Mouse (Mus musculus) megakaryocyte progenitor cell, adult 5-6 weeks (primary cell): ENCODE data around the gene Cd300lf. TPM values are rescaled to one million over a fixed set of nuclear protein-coding genes. Genes with fewer than 3 reads are reported as not detected.

Source experiments
- ATAC-seq: replicated peaks from 2 replicates; pipeline ENCODE4 v1.8.0; 2016; ENCODE audit warnings: mild to moderate bottlenecking, moderate TSS enrichment, inconsistent platforms; ENCODE audit not compliant: poor library complexity
- total RNA-seq, 2 experiments: library from RNA; stranded (forward) in 1 of 2; stranded (reverse) in 1 of 2; fragments of 157-497, 149-512 nt in 1 of 2; fragments of 200-1000 nt in 1 of 2; gene quantifications; 2 replicates each; pipeline versions ENCODE4 v1.2.3 to v1.2.4; 2015 to 2017

Gene Cd300lf
- total RNA-seq, 2 experiments from 2014 or later, result 1.6 to 2.3 TPM

DNA sequence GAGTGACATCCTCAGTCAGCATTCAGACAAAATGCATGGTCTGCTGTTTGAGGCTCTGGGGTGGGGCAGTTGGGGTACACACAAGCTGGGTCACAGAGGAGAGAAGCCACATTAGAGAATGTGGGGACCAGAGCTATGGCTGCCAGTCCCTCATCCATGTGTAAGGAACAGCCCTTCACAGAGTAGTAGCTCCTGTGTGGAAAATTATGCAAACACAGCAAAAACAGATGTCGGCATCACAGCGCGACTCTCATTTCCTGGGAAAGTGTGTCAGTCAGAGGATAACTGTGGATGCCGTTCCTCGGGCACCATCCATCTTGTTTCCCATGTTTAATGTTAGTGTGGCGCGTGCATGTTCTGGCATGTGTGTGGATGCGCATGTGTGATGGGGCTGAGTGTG lies 25.6 kb downstream of the Cd300lf start:
- no peak for ATAC-seq

GRCm38 (mm10) chr11:115107403-115107916 lies 26.3 kb downstream of the Cd300lf start:
- no peak for ATAC-seq

GRCm38 (mm10) chr11:115106638-115107037 lies 27.2 kb downstream of the Cd300lf start:
- ATAC-seq, result no peak

DNA sequence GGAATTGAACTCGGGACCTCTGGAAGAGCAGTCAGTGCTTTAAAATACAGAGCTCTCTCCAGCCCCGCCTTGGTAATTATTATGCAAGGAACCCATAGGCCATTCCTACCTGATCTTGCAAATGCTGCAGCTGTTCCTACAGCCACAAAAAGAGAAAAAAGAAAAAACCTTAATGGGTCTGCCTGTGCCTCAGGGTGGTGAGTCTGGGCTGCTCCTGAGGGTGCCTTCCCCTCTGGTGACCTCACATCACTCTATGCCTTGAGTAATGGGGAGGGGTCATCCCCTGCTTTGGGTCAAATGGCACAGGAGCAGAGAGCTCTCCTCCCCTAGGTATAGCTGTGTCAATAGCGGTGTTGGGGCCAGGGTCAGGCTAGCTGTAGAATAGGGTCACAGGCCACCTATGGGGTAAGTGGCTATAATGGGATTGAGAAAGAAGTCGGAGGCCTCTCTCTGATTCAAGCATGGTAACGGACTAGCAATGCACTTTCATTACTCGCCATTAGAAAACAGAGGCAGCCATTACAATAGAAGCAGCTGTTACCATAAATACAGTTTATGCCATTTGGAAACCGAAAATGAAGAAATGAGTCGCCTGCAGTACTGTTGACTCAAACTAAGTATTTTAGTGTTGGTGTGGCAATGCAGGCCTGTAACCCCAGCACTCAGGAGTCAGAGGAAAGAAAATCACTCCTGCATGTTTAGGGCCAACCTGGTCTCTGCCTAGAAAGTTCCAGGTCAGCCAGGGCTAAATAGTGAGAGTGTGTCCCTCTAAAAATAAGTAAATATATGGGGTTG lies 28.8 kb downstream of the Cd300lf start:
- no peak for ATAC-seq

GRCm38 (mm10) chr11:115103470-115104413 lies 30.1 kb downstream of the Cd300lf start:
- no peak for ATAC-seq

GRCm38 (mm10) chr11:115102116-115102515 lies 31.7 kb downstream of the Cd300lf start:
- no peak for ATAC-seq

DNA sequence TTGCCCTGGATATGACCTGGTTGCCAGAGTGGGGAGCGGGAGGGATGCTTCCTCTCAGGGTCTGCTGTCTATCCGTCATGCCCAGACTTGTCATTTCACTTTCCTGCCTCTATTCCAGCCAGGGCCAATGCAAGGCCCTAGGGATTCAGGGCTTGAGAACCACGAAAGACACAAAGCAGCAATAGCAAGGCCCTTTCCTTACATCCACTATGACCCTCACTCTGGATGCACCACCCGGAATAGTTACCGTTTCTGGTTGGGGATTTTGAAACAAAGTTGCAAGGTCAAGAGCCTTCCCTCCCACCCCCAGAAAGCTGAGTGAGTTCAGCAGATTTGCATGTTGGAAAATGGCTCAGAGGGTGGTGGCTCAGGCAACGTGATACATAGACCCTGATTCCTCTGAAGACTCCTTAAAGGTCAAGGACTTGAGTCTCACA lies 32.2 kb downstream of the Cd300lf start:
- no peak for ATAC-seq

DNA sequence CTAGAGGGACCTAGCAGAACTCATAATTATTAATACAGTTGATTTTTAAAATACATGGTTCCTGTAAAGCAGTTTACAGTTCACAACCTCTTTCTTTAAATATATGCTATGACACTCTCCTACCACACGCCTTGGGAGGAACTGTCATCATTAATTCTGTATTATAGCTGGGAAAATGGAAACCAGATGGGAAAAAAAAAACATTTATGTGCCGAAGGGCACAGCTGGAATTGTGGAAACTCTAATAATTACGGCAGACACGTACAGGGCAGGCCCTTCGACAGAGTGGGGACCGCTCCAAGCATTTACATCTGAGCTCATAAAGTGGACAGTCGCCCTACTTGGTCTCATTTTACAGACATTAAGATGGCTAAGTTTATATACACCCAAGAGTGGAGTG lies 33.1 kb downstream of the Cd300lf start:
- no peak for ATAC-seq

DNA sequence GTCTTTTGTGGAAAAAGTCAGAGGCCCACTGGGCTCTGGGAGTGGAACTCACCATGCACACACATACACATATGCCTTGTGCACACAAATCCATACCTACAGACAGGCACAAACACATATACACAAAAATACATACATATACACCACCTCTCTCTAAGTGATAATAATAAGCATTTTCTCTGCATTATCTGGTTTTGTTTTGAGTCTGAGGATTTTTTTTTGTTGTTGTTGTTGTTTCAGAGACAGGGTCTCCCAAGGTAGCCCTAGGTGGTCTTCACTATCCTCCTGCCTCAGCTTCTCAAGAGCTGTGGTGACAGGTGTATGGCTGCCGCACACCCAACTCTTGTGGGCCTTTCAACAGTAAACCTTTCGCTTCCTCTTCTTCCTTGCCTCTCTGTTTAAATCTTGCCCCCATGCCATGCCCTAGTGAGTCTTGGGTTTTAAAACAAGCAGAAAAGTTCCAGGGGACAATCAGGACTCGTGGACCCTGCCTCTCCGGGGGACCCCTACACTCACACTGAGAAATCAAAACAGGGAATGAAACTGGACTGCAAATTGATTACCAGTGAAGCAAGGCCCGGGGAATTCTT lies 33.7 kb downstream of the Cd300lf start:
- no peak for ATAC-seq

DNA sequence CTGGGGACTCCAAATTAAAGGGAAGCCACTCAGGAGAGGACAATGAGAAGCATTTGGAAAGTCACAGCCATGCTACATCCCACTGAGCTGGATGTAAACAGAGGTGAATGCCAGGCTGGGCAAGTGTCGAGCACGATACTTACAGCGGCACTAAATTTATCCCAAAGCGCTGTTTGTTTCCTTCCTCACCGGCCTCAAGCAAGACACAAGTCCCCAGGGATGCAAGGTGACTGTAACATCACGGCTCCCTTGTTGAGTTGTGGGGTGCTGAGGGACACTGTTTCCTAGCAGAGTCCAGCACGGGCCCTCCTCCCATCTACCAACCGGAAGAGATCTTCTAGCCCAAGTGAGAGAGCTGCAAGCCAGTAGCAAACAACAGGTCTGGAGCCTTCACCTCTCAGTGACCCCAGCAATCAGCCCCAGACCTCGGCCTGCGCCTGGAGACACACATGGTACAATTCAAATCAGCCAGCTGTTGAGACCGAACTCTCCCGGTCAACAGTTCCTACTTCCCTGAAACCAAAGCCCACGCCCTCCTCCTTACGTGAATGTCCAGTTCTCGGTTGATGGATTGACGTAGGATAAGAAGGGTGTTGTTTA lies 34.5 kb downstream of the Cd300lf start:
- ATAC-seq, result no peak

GRCm38 (mm10) chr11:115098203-115098932 lies 35.4 kb downstream of the Cd300lf start:
- ATAC-seq, result no peak

- no peak for ATAC-seq
Observed at GRCm38 (mm10) chr11:115092140-115092539, 41.7 kb downstream of the Cd300lf start.

DNA sequence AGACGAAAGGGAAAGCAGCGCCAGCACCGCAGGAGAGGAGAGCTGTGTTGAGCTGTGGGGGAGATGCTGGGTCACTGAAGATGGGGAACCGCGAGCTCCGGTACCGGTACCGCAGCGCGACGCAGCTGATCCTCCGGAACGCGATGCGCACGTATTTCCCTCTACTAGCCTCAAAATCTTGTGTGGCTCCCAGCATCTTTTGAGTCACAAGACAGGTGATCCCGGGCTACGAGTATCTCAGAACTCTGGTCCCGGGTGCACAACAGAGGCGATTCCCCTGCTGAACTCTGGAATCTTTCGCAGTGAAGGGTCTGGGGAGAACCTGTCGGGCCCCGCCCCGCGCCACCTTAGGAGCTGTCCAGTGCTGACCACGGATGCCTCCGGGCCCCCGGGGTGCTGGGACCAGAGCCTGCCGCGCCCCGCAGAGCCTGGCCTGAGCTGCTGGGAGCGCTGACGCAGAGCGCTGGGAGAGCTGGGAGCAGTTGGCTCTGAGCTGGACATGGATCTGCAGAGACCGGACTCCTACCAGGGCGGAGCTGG lies 42.4 kb downstream of the Cd300lf start, which contains the start of gene Rab37:
Gene Rab37, plus strand, starts transcription at position 70 of the 540 bp plus-strand sequence.
- peak; percentile 70 for ATAC-seq

- ATAC-seq, result no peak
Observed at GRCm38 (mm10) chr11:115089853-115090252, 43.9 kb downstream of the Cd300lf start.

DNA sequence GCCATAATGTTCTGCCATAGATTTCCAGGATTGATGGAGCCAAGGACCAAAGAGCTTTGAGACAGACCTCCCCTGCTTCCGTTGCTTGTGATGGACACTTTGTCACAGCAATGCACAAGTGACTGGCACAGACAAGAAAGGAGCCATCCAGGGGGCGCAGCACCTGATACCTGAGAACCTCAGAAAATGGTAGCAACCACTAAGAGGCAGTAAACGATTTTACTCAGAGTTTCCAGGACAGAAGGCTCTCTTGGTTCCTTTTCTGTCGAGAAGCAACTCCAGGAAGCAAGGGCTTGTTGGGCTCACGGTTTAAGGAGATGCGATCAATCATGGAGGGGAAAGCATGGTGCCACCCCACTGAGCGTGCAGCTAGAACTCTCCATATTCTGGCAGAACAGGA lies 47.6 kb downstream of the Cd300lf start:
- ATAC-seq, result no peak

DNA sequence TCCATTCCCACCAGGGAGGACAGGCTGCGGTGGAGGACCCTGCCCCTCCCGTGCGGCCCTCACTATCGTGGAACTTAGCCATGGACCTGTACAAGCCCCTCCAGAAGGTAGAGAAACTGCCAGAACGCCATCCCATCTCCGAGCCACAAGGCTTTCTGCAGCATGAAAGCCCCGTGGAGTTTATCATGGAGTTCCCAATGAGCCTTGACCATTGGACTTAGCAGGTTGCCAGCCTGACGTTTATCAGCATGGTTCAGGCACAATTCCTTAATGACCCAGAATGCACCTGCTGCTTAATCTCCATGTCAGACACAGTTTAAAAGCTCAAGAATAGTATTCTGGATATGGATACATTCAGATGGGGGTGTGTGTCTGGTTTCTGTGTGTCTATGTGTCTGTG lies 48.7 kb downstream of the Cd300lf start:
- ATAC-seq, result no peak

DNA sequence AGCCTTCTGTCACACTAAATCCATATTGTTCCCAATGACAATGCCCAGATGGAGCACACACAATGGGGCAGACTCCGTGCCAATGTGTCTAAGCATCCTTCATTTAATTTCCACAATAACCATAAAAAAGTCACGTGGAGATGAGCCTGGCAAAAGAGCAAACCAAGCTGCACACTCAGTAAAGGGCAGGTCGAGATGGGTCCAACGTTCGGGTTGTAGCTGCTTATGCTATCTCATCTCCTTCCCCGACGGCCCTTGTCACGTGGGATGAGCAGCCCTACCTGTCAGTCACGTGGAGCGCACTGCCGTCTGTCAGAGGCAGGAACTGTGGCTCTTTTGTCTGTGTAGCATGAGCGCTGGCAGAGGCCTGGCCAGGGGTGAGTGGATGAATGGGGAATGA lies 49.2 kb downstream of the Cd300lf start:
- ATAC-seq, result no peak

DNA sequence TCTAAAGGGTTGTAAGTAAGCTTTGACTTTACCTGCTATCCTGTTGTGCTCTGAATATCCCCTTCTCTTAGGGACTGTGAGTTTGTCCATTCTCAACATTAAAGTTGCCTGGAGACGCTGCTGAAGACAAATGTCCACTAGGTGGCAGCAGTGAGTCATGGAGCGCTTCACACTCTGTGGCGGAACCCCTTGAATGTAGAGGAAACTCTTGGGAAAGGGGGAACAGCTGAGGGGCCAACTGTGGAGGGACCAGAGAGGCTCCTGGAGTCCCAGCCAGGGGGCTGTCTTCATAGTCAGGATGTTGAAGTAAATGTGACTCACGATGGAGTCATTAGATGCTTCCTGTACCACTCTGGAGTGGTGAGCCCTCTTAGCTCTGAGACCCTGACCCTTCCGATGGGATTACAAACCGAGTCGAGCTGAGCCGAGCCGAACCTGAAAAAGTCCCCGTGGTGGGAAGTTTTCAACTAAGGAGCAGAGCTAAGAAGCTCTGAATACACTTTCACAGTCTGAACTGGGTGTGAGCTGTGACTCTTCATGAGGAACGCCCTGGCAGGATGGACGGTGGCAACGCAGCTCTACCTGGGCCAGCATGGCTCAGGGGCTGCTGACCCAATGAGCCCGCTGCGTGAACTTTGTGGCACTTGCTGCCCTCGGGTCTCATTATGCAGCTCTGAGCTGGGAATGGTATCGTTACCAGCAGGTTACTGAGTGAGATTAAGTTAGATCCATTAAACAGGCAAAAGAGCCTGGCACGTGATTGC lies 50.2 kb downstream of the Cd300lf start:
- ATAC-seq, result peak; percentile 86

- no peak for ATAC-seq
Observed at GRCm38 (mm10) chr11:115082196-115082595, 51.6 kb downstream of the Cd300lf start.
